Mouse (Mus musculus) embryonic facial prominence, embryonic 10.5 days (tissue): ENCODE results near the gene Zswim8. TPM values are rescaled to one million over a fixed set of nuclear protein-coding genes. Genes with fewer than 3 reads are reported as not detected.

Experiments
- DNase-seq: peaks from one replicate; pipeline ENCODE4 v3.0.0-alpha.2; 2017; ENCODE audit warnings: low spot score
- H3K27ac ChIP-seq: fragments of 300-500 bp; sonication (generic); replicated peaks from 2 replicates; pipeline ENCODE4 v1.5.1; 2016; ENCODE audit warnings: mild to moderate bottlenecking
- H3K27me3 ChIP-seq: fragments of 300-500 bp; sonication (generic); replicated peaks from 2 replicates; pipeline ENCODE4 v1.6.1; 2016; ENCODE audit warnings: low read depth, mild to moderate bottlenecking; ENCODE audit not compliant: poor library complexity, severe bottlenecking
- H3K36me3 ChIP-seq: fragments of 300-500 bp; sonication (generic); replicated peaks from 2 replicates; pipeline ENCODE4 v1.6.1; 2016; ENCODE audit warnings: mild to moderate bottlenecking, moderate library complexity
- H3K4me1 ChIP-seq: fragments of 300-500 bp; sonication (generic); 2 replicates; pipeline ENCODE4 v1.6.1; 2016
- H3K4me3 ChIP-seq: fragments of 300-500 bp; sonication (generic); 2 replicates; pipeline ENCODE4 v1.5.1; 2016; ENCODE audit warnings: mild to moderate bottlenecking, moderate library complexity
- H3K9me3 ChIP-seq: fragments of 300-500 bp; sonication (generic); 2 replicates; pipeline ENCODE4 v1.6.1; 2016; ENCODE audit warnings: mild to moderate bottlenecking
- WGBS: fragments of 180-500 bp; shearing (Covaris S2); methylation state at CpG from one replicate; pipeline ENCODE4 v1.1.7; 2016; 5-methylcytosine and 5-hydroxymethylcytosine counted together
- polyA plus RNA-seq: library from polyadenylated mRNA; unstranded; fragments of >200 nt; fragmentation: Nextera tagmentation; extraction: Ambion mirVana; gene quantifications from 2 replicates; pipeline ENCODE4 v1.2.1, GENCODE M21; 2016

The Zswim8 gene
- polyA plus RNA-seq: 34.2 and 36.3 TPM in 2 replicates

- H3K4me3 ChIP-seq: peak within 1 kb of the TSS; percentile 99
- H3K27me3 ChIP-seq: no peaks in the 10 kb centered on the region
- peaks cover 45% of the 10 kb centered on the region for H3K36me3 ChIP-seq
- H3K9me3 ChIP-seq: no peaks in the 10 kb centered on the region
- peaks cover 30% of the 10 kb centered on the region for H3K4me1 ChIP-seq
- DNase-seq: peak; percentile 92
- WGBS: under 1% methylated on average over 80 of the region's 80 CpGs
- H3K27ac ChIP-seq: peak within 1 kb of the TSS; percentile 95
Observed at GRCm38 (mm10) chr14:20707201-20708190, at the start of gene Zswim8. Gene Zswim8, plus strand, starts transcription at chr14:20707552.

GRCm38 (mm10) chr14:20658326-20658725 lies 49.0 kb upstream of the Zswim8 start:
- H3K4me3 ChIP-seq: no peak overlapping the region
- no peaks in the 10 kb centered on the region for H3K36me3 ChIP-seq
- no peak overlapping the region for H3K27ac ChIP-seq
- H3K9me3 ChIP-seq: no peaks in the 10 kb centered on the region
- peaks cover 17% of the 10 kb centered on the region for H3K27me3 ChIP-seq
- DNase-seq: peak; percentile 19
- peaks cover 34% of the 10 kb centered on the region for H3K4me1 ChIP-seq

GRCm38 (mm10) chr14:20658902-20659301 lies 48.5 kb upstream of the Zswim8 start:
- Histone ChIP-seq H3K4me3 (no peak overlapping the region), H3K36me3 (no peaks in the 10 kb centered on the region), H3K27me3 (peaks cover 23% of the 10 kb centered on the region), H3K27ac (no peak overlapping the region), H3K9me3 (no peaks in the 10 kb centered on the region), H3K4me1 (peaks cover 34% of the 10 kb centered on the region)
- WGBS: 89% methylated on average over 6 of the region's 6 CpGs
- no peak for DNase-seq

GRCm38 (mm10) chr14:20659687-20660086 lies 47.7 kb upstream of the Zswim8 start:
- Histone ChIP-seq H3K4me1 (peaks cover 39% of the 10 kb centered on the region), H3K27ac (no peak overlapping the region), H3K9me3 (no peaks in the 10 kb centered on the region), H3K27me3 (peaks cover 30% of the 10 kb centered on the region), H3K4me3 (no peak overlapping the region), H3K36me3 (no peaks in the 10 kb centered on the region)
- WGBS: 93% methylated on average over 7 of the region's 7 CpGs
- DNase-seq: no peak

GRCm38 (mm10) chr14:20660827-20661660 lies 46.3 kb upstream of the Zswim8 start:
- H3K36me3 ChIP-seq: no peaks in the 10 kb centered on the region
- peak; percentile 93 for DNase-seq
- H3K4me3 ChIP-seq: peak overlapping the region; percentile 74
- no peaks in the 10 kb centered on the region for H3K9me3 ChIP-seq
- H3K27ac ChIP-seq: peak overlapping the region; percentile 84
- WGBS: 2% methylated on average over 52 of the region's 52 CpGs
- H3K4me1 ChIP-seq: peaks cover 33% of the 10 kb centered on the region
- peaks cover 35% of the 10 kb centered on the region for H3K27me3 ChIP-seq

GRCm38 (mm10) chr14:20661661-20662331 lies 45.6 kb upstream of the Zswim8 start:
- Histone ChIP-seq H3K27me3 (peaks cover 43% of the 10 kb centered on the region), H3K9me3 (no peaks in the 10 kb centered on the region), H3K27ac (peak overlapping the region; percentile 84), H3K36me3 (no peaks in the 10 kb centered on the region), H3K4me3 (peak overlapping the region; percentile 74), H3K4me1 (peaks cover 28% of the 10 kb centered on the region)
- WGBS: 8% methylated on average over 19 of the region's 19 CpGs
- peak; percentile 44 for DNase-seq

- no peak overlapping the region for H3K4me3 ChIP-seq
- peaks cover 48% of the 10 kb centered on the region for H3K27me3 ChIP-seq
- H3K9me3 ChIP-seq: no peaks in the 10 kb centered on the region
- H3K36me3 ChIP-seq: no peaks in the 10 kb centered on the region
- WGBS: 84% methylated on average over 3 of the region's 3 CpGs
- no peak overlapping the region for H3K27ac ChIP-seq
- H3K4me1 ChIP-seq: peaks cover 28% of the 10 kb centered on the region
- no peak for DNase-seq
Observed at GRCm38 (mm10) chr14:20662740-20663139, 44.6 kb upstream of the Zswim8 start.

GRCm38 (mm10) chr14:20663601-20664000 lies 43.8 kb upstream of the Zswim8 start:
- WGBS: 62% methylated on average over 2 of the region's 2 CpGs

GRCm38 (mm10) chr14:20664436-20664835 lies 42.9 kb upstream of the Zswim8 start:
- Histone ChIP-seq H3K4me1 (peaks cover 28% of the 10 kb centered on the region), H3K27ac (peak overlapping the region; percentile 44), H3K36me3 (no peaks in the 10 kb centered on the region), H3K27me3 (peaks cover 64% of the 10 kb centered on the region), H3K9me3 (no peaks in the 10 kb centered on the region), H3K4me3 (0 out of 2 replicates have a peak overlapping the region, but pooled peaks have one; percentile 26)
- no peak for DNase-seq
- WGBS: 65% methylated on average over 3 of the region's 3 CpGs

More at GRCm38 (mm10) chr14:20663601-20664000, 43.8 kb upstream of the Zswim8 start:
- no peak overlapping the region for H3K4me3 ChIP-seq
- H3K36me3 ChIP-seq: no peaks in the 10 kb centered on the region
- no peak for DNase-seq
- peaks cover 56% of the 10 kb centered on the region for H3K27me3 ChIP-seq
- H3K27ac ChIP-seq: no peak overlapping the region
- peaks cover 28% of the 10 kb centered on the region for H3K4me1 ChIP-seq
- no peaks in the 10 kb centered on the region for H3K9me3 ChIP-seq

GRCm38 (mm10) chr14:20667469-20667868 lies 39.9 kb upstream of the Zswim8 start:
- Histone ChIP-seq H3K27ac (no peak overlapping the region), H3K9me3 (no peaks in the 10 kb centered on the region), H3K4me1 (peaks cover 6% of the 10 kb centered on the region), H3K27me3 (peaks cover 62% of the 10 kb centered on the region), H3K36me3 (no peaks in the 10 kb centered on the region), H3K4me3 (no peak overlapping the region)
- no peak for DNase-seq
- WGBS: 77% methylated on average over 1 of the region's 1 CpGs

GRCm38 (mm10) chr14:20668154-20668810 lies 39.1 kb upstream of the Zswim8 start, which contains the start of gene Synpo2l:
Gene Synpo2l, minus strand, starts transcription at chr14:20668354.
- H3K4me3 ChIP-seq: no peak within 1 kb of the TSS
- 85% methylated on average over 8 of the region's 8 CpGs for WGBS
- no peaks in the 10 kb centered on the region for H3K36me3 ChIP-seq
- H3K4me1 ChIP-seq: peaks cover 6% of the 10 kb centered on the region; the same call in 1 of the 2 replicates
- H3K9me3 ChIP-seq: no peaks in the 10 kb centered on the region
- no peak for DNase-seq
- no peak within 1 kb of the TSS for H3K27ac ChIP-seq
- H3K27me3 ChIP-seq: peaks cover 54% of the 10 kb centered on the region
